Mouse (Mus musculus) midbrain, postnatal 0 days (tissue): ENCODE measurements around the gene Dpagt1. TPM values are rescaled to one million over a fixed set of nuclear protein-coding genes. Genes with fewer than 3 reads are reported as not detected.
A peak's percentile ranks its signal among the peaks of the same experiment; 100 is the strongest.
"Not testable (repeated sequence)": the region's sequence is repeated elsewhere in the genome, so short reads cannot be mapped to it uniquely, and the experiment has no call there.

Source experiments
- ATAC-seq: fragments of 200-750 bp; cut with Nextera tagmentation; 2 replicates; pipeline ENCODE4 v1.8.0; 2017; ENCODE audit warnings: moderate number of reproducible peaks, mild to moderate bottlenecking, moderate TSS enrichment, moderate library complexity; ENCODE audit not compliant: low FRiP score
- DNase-seq: peaks from one replicate; pipeline ENCODE4 v3.0.0-alpha.2; 2015; ENCODE audit warnings: low spot score
- H3K27ac ChIP-seq: fragments of 300-500 bp; sonication (generic); 2 replicates; pipeline ENCODE4 v1.5.1; 2014; ENCODE audit warnings: low read depth, mild to moderate bottlenecking, low read length, mixed read lengths
- H3K27me3 ChIP-seq: fragments of 300-500 bp; sonication (generic); 2 replicates; pipeline ENCODE4 v1.6.1; 2014; ENCODE audit warnings: low read length, control low read depth, mixed read lengths; ENCODE audit not compliant: insufficient read depth
- H3K36me3 ChIP-seq: fragments of 300-500 bp; sonication (generic); 2 replicates; pipeline ENCODE4 v1.6.1; 2014; ENCODE audit warnings: low read length, control low read depth, mixed read lengths; ENCODE audit not compliant: insufficient read depth
- H3K4me1 ChIP-seq: fragments of 300-500 bp; sonication (generic); 2 replicates; pipeline ENCODE4 v1.6.1; 2014; ENCODE audit warnings: mild to moderate bottlenecking, control low read depth, antibody characterized with exemption, low read length, mixed read lengths; ENCODE audit not compliant: insufficient read depth
- H3K4me2 ChIP-seq: fragments of 300-500 bp; sonication (generic); 2 replicates; pipeline ENCODE4 v1.6.1; 2014; ENCODE audit warnings: low read depth, mild to moderate bottlenecking, low read length, mixed read lengths; ENCODE audit not compliant: poor library complexity, severe bottlenecking
- H3K4me3 ChIP-seq: fragments of 300-500 bp; sonication (generic); 2 replicates; pipeline ENCODE4 v1.5.1; 2014; ENCODE audit warnings: low read depth, mild to moderate bottlenecking, low read length, moderate library complexity
- H3K9ac ChIP-seq: fragments of 300-500 bp; sonication (generic); replicated peaks from 2 replicates; pipeline ENCODE4 v1.6.1; 2014; ENCODE audit warnings: mild to moderate bottlenecking, low read length, moderate library complexity, mixed read lengths; ENCODE audit not compliant: poor library complexity, severe bottlenecking
- H3K9me3 ChIP-seq: fragments of 300-500 bp; sonication (generic); 2 replicates; pipeline ENCODE4 v1.6.1; 2016; ENCODE audit warnings: low read length, control low read depth
- CTCF ChIP-seq: IDR thresholded peaks from 2 replicates; pipeline ENCODE4 v1.5.1; 2016; ENCODE audit warnings: antibody characterized with exemption, mild to moderate bottlenecking
- WGBS: fragments of 180-500 bp; shearing (Covaris S2); extraction: QIAGEN DNeasy Blood & Tissue Kit; methylation state at CpG from one replicate; pipeline ENCODE4 v1.1.7; 2014; 5-methylcytosine and 5-hydroxymethylcytosine counted together
- polyA plus RNA-seq: library from polyadenylated mRNA; unstranded; fragments of >200 nt; fragmentation: Nextera tagmentation; extraction: Ambion mirVana; gene quantifications from 2 replicates; pipeline ENCODE4 v1.2.1, GENCODE M21; 2015
- total RNA-seq: library from RNA; depleted of rRNA; stranded (reverse); fragments of >200 nt; gene quantifications from 2 replicates; pipeline ENCODE4 v1.2.3, GENCODE M21; 2014

Dpagt1 gene
- total and polyA plus RNA-seq, 2 experiments from 2014 or later = 27.2 to 33.6 TPM

- under 1% methylated on average over 38 of the region's 38 CpGs for WGBS
- Histone ChIP-seq H3K4me1 (peaks cover 8% of the 10 kb centered on the region; the same call in 1 of the 2 replicates), H3K9ac (peak within 1 kb of the TSS; percentile 87), H3K4me2 (peak within 1 kb of the TSS; percentile 94), H3K9me3 (no peaks in the 10 kb centered on the region), H3K27ac (peak within 1 kb of the TSS; percentile 82), H3K27me3 (no peaks in the 10 kb centered on the region), H3K4me3 (peak within 1 kb of the TSS; percentile 90), H3K36me3 (peaks cover 9% of the 10 kb centered on the region; the same call in 1 of the 2 replicates)
- DNase-seq (peak; percentile 65), ATAC-seq (peak; percentile 73)
- TF ChIP-seq CTCF = no peak
These were observed 37.5 kb upstream of the Dpagt1 start, which contains the start of gene Abcg4 for GRCm38 (mm10) chr9:44288076-44288958. Abcg4 (minus strand) TSS chr9:44288615.

GRCm38 (mm10) chr9:44288959-44289291, 36.9 kb upstream of the Dpagt1 start:
- no peak for TF ChIP-seq CTCF
- WGBS = 8% methylated on average over 11 of the region's 11 CpGs
- H3K4me3 ChIP-seq = peak overlapping the region; percentile 90
- peak overlapping the region; percentile 87 for H3K9ac ChIP-seq
- H3K4me2 ChIP-seq = peak overlapping the region; percentile 94
- H3K36me3 ChIP-seq = peaks cover 9% of the 10 kb centered on the region; the same call in 1 of the 2 replicates
- peak; percentile 20 for DNase-seq
- H3K9me3 ChIP-seq = no peaks in the 10 kb centered on the region
- no peaks in the 10 kb centered on the region for H3K27me3 ChIP-seq
- ATAC-seq = no peak
- H3K27ac ChIP-seq = peak overlapping the region; percentile 82; the same call in 1 of the 2 replicates
- H3K4me1 ChIP-seq = peaks cover 8% of the 10 kb centered on the region; the same call in 1 of the 2 replicates

- Histone ChIP-seq H3K27ac (no peak overlapping the region), H3K4me1 (peaks cover 5% of the 10 kb centered on the region; the same call in 1 of the 2 replicates), H3K9me3 (no peaks in the 10 kb centered on the region), H3K36me3 (peaks cover 34% of the 10 kb centered on the region), H3K4me3 (no peak overlapping the region), H3K9ac (no peak overlapping the region), H3K4me2 (no peak overlapping the region), H3K27me3 (no peaks in the 10 kb centered on the region)
- WGBS = 72% methylated on average over 3 of the region's 3 CpGs
- DNase-seq (peak; percentile 69), ATAC-seq (no peak)
- peak; percentile 76 for TF ChIP-seq CTCF
These were observed 33.3 kb upstream of the Dpagt1 start for GRCm38 (mm10) chr9:44292490-44292889.

GRCm38 (mm10) chr9:44300001-44300400, 25.8 kb upstream of the Dpagt1 start:
- not testable (repeated sequence) for ATAC-seq, H3K27me3 ChIP-seq, H3K9me3 ChIP-seq, H3K4me2 ChIP-seq, DNase-seq, H3K4me1 ChIP-seq, H3K4me3 ChIP-seq, H3K27ac ChIP-seq, H3K9ac ChIP-seq
- H3K36me3 ChIP-seq = peaks cover 60% of the 10 kb centered on the region
- WGBS = 95% methylated on average over 3 of the region's 3 CpGs

- peak; percentile 99 for ATAC-seq
- peak within 1 kb of the TSS; percentile 76 for H3K4me2 ChIP-seq
- H3K4me1 ChIP-seq = no peaks in the 10 kb centered on the region
- peak within 1 kb of the TSS; percentile 79 for H3K4me3 ChIP-seq
- no peaks in the 10 kb centered on the region for H3K9me3 ChIP-seq
- H3K27ac ChIP-seq = peak within 1 kb of the TSS; percentile 77
- peak within 1 kb of the TSS; percentile 83 for H3K9ac ChIP-seq
- TF ChIP-seq CTCF = peak; percentile 16; the same call in 1 of the 2 replicates
- peaks cover 22% of the 10 kb centered on the region for H3K36me3 ChIP-seq
- no peaks in the 10 kb centered on the region for H3K27me3 ChIP-seq
- peak; percentile 100 for DNase-seq
- WGBS = under 1% methylated on average over 54 of the region's 54 CpGs
These were observed 20.2 kb upstream of the Dpagt1 start, which contains the start of gene Hinfp for GRCm38 (mm10) chr9:44305466-44306079. Hinfp (minus strand) TSS chr9:44305671.
